Comparison of ENCODE assay signal across 29 mouse cellular contexts in genomic region chr4:102235151-102235550, GRCm38 (mm10).
A peak's percentile ranks its signal among the peaks of the same experiment; 100 is the strongest.
DNase-seq lines count a peak whose midpoint lies in the region; ATAC-seq and TF ChIP-seq lines count a peak whose summit lies in the region.
"Had no signal": no experiment of that assay in that cellular context is flagged by ENCODE, and none has a peak within 500 bp of the region (broad histone marks: within the 10 kb centered on the region; RNA-seq: fewer than 3 reads in every experiment).

No protein-coding gene starts in this region.

- no peak for ATAC-seq in midbrain, embryonic 11.5 days (ENCODE audit: low FRiP score)
- ATAC-seq in midbrain, postnatal 0 days (ENCODE audit: low FRiP score) = no peak
- ATAC-seq: activated CD4-positive, CD25-positive, alpha-beta regulatory T cell, adult 4 months; CD4-positive, CD25-positive, alpha-beta regulatory T cell, adult 4 months; forebrain, embryonic 14.5 days; forebrain, embryonic 16.5 days; Patski had no signal

- H3K27ac ChIP-seq in midbrain, embryonic 11.5 days (ENCODE audit: low read depth, low read length) = no peak overlapping the region
- H3K27ac ChIP-seq in midbrain, postnatal 0 days (ENCODE audit: low read depth, low read length) = no peak overlapping the region
- no peak overlapping the region for H3K27ac ChIP-seq in left cerebral cortex, adult 2 months
- H3K27ac ChIP-seq: embryonic facial prominence, embryonic 13.5 days; embryonic facial prominence, embryonic 15.5 days; forebrain, embryonic 10.5 days; forebrain, embryonic 12.5 days had no signal

- no peak overlapping the region for H3K4me3 ChIP-seq in midbrain, embryonic 11.5 days (ENCODE audit: low read depth, low read length)
- no peak overlapping the region for H3K4me3 ChIP-seq in midbrain, postnatal 0 days (ENCODE audit: low read depth, low read length)
- no peak overlapping the region for H3K4me3 ChIP-seq in left cerebral cortex, adult 2 months
- H3K4me3 ChIP-seq: embryonic facial prominence, embryonic 13.5 days; embryonic facial prominence, embryonic 15.5 days; erythroblast, embryonic 14.5 days; forebrain, embryonic 10.5 days; forebrain, embryonic 12.5 days had no signal

- intact Hi-C loops in left cerebral cortex, adult 2 months (cut with DNase I) = no loop called here

- no peaks in the 10 kb centered on the region for H3K4me1 ChIP-seq in midbrain, embryonic 11.5 days (ENCODE audit: control insufficient read depth, insufficient read depth, low read length)
- H3K4me1 ChIP-seq in midbrain, postnatal 0 days (ENCODE audit: insufficient read depth, low read length) = no peaks in the 10 kb centered on the region
- H3K4me1 ChIP-seq: embryonic facial prominence, embryonic 13.5 days; embryonic facial prominence, embryonic 15.5 days had no signal

- H3K9ac ChIP-seq in midbrain, embryonic 11.5 days (ENCODE audit: low read length) = no peak overlapping the region
- no peak overlapping the region for H3K9ac ChIP-seq in midbrain, postnatal 0 days (replicated peaks; ENCODE audit: low read length, poor library complexity, severe bottlenecking)
- H3K9ac ChIP-seq: embryonic facial prominence, embryonic 13.5 days; embryonic facial prominence, embryonic 15.5 days; forebrain, embryonic 12.5 days had no signal

- DNase-seq in midbrain, embryonic 11.5 days (ENCODE audit: low spot score, missing footprints) = peak; percentile 47
- no peak for DNase-seq in midbrain, postnatal 0 days (ENCODE audit: low spot score)
- DNase-seq in R1 (ENCODE audit: low read depth, low spot score) = peak; percentile 24
- peak; percentile 66 for DNase-seq in retina, embryonic 14.5 days (ENCODE audit: low spot score)
- no peak for DNase-seq in natural killer cell, adult 2 months (ENCODE audit: low spot score in 2 of 2)
- no peak for DNase-seq in left cerebral cortex, adult 2 months (ENCODE audit: extremely low spot score in 1 of 2, low spot score in 2 of 2)
- DNase-seq in testis, postnatal 14 days (ENCODE audit: low spot score) = no peak
- DNase-seq: adrenal gland, adult 8-10 months; adrenal gland, postnatal 14 days; adrenal gland, postnatal 36 days; B cell, adult 2 months; cerebellum, adult 11-12 months; cerebellum, adult 8-10 months; cerebellum, adult 9-11 months; cerebellum, postnatal 14 days; cerebellum, postnatal 36 days; embryo, embryonic 11 days had no signal

- WGBS in midbrain, embryonic 11.5 days = 53% methylated on average over 2 of the region's 2 CpGs
- 54% methylated on average over 2 of the region's 2 CpGs for WGBS in midbrain, postnatal 0 days

- no peak for TF ChIP-seq CTCF in midbrain, postnatal 0 days (IDR thresholded peaks at IDR 0.05)
- no peak for TF ChIP-seq CTCF in left cerebral cortex, adult 2 months (IDR thresholded peaks at IDR 0.05)

- H3K36me3 ChIP-seq in midbrain, embryonic 11.5 days (ENCODE audit: control insufficient read depth, insufficient read depth, low read length) = no peaks in the 10 kb centered on the region
- no peaks in the 10 kb centered on the region for H3K36me3 ChIP-seq in midbrain, postnatal 0 days (ENCODE audit: insufficient read depth, low read length)
- H3K36me3 ChIP-seq: embryonic facial prominence, embryonic 13.5 days; embryonic facial prominence, embryonic 15.5 days; forebrain, embryonic 10.5 days; forebrain, embryonic 12.5 days; G1E had no signal

- H3K4me2 ChIP-seq in midbrain, embryonic 11.5 days = no peak overlapping the region
- no peak overlapping the region for H3K4me2 ChIP-seq in midbrain, postnatal 0 days (ENCODE audit: low read depth, low read length, poor library complexity, severe bottlenecking)
- H3K4me2 ChIP-seq: embryonic facial prominence, embryonic 13.5 days; embryonic facial prominence, embryonic 15.5 days; forebrain, embryonic 12.5 days had no signal

- no peaks in the 10 kb centered on the region for H3K27me3 ChIP-seq in midbrain, embryonic 11.5 days (ENCODE audit: control insufficient read depth, insufficient read depth, low read length)
- no peaks in the 10 kb centered on the region for H3K27me3 ChIP-seq in midbrain, postnatal 0 days (ENCODE audit: insufficient read depth, low read length)
- H3K27me3 ChIP-seq: CH12.LX; embryonic facial prominence, embryonic 13.5 days; embryonic facial prominence, embryonic 15.5 days; forebrain, embryonic 12.5 days; Patski had no signal

- H3K9me3 ChIP-seq in midbrain, embryonic 11.5 days (ENCODE audit: control insufficient read depth, low read length) = no peaks in the 10 kb centered on the region
- no peaks in the 10 kb centered on the region for H3K9me3 ChIP-seq in midbrain, postnatal 0 days (ENCODE audit: low read length)
- H3K9me3 ChIP-seq: embryonic facial prominence, embryonic 13.5 days; embryonic facial prominence, embryonic 15.5 days; forebrain, embryonic 10.5 days; forebrain, embryonic 12.5 days had no signal

Comparison
In these comparisons a context has a peak if more than half of its experiments do, and no peak if none do; other contexts are left out.
1. DNase-seq: peak in midbrain, embryonic 11.5 days (single experiment), R1 (single experiment) and retina, embryonic 14.5 days (single experiment); none in midbrain, postnatal 0 days (single experiment), natural killer cell, adult 2 months (0 of 2), left cerebral cortex, adult 2 months (0 of 2) and testis, postnatal 14 days (single experiment).